Mouse (Mus musculus) liver, embryonic 12.5 days (tissue): ENCODE data around the gene Runx1. TPM values are rescaled to one million over a fixed set of nuclear protein-coding genes. Genes with fewer than 3 reads are reported as not detected.
A peak's percentile ranks its signal among the peaks of the same experiment; 100 is the strongest.

Experiments used
- ATAC-seq: fragments of 200-750 bp; cut with Nextera tagmentation; 2 replicates; pipeline ENCODE4 v1.8.0; 2017; ENCODE audit warnings: moderate number of reproducible peaks, mild to moderate bottlenecking, moderate library complexity
- H3K27ac ChIP-seq: fragments of 300-500 bp; sonication (generic); 2 replicates; pipeline ENCODE4 v1.5.1; 2016; ENCODE audit warnings: mild to moderate bottlenecking
- H3K27me3 ChIP-seq: fragments of 300-500 bp; sonication (generic); replicated peaks from 2 replicates; pipeline ENCODE4 v1.6.1; 2016; ENCODE audit warnings: mild to moderate bottlenecking, moderate library complexity
- H3K36me3 ChIP-seq: fragments of 300-500 bp; sonication (generic); 2 replicates; pipeline ENCODE4 v1.6.1; 2016; ENCODE audit warnings: mild to moderate bottlenecking, moderate library complexity
- H3K4me1 ChIP-seq: fragments of 300-500 bp; sonication (generic); 2 replicates; pipeline ENCODE4 v1.6.1; 2016
- H3K4me2 ChIP-seq: fragments of 300-500 bp; sonication (generic); 2 replicates; pipeline ENCODE4 v1.6.1; 2016; ENCODE audit warnings: mild to moderate bottlenecking, moderate library complexity
- H3K4me3 ChIP-seq: fragments of 300-500 bp; sonication (generic); 2 replicates; pipeline ENCODE4 v1.5.1; 2016; ENCODE audit warnings: mild to moderate bottlenecking, moderate library complexity
- H3K9ac ChIP-seq: fragments of 300-500 bp; sonication (generic); 2 replicates; pipeline ENCODE4 v1.6.1; 2016; ENCODE audit warnings: mild to moderate bottlenecking, moderate library complexity
- H3K9me3 ChIP-seq: fragments of 300-500 bp; sonication (generic); replicated peaks from 2 replicates; pipeline ENCODE4 v1.6.1; 2016; ENCODE audit warnings: mild to moderate bottlenecking, moderate library complexity
- WGBS: fragments of 180-500 bp; shearing (Covaris S2); methylation state at CpG from one replicate; pipeline ENCODE4 v1.1.7; 2016; ENCODE audit not compliant: insufficient replicate concordance; 5-methylcytosine and 5-hydroxymethylcytosine counted together
- polyA plus RNA-seq: library from polyadenylated mRNA; unstranded; fragments of >200 nt; fragmentation: Nextera tagmentation; extraction: Ambion mirVana; gene quantifications from 2 replicates; pipeline ENCODE4 v1.2.1, GENCODE M21; 2016

The Runx1 gene
- polyA plus RNA-seq, 1 experiment from 2014 or later, result 11.7 TPM

- H3K9me3 ChIP-seq, result no peaks in the 10 kb centered on the region
- peaks cover 21% of the 10 kb centered on the region for H3K4me1 ChIP-seq
- ATAC-seq, result no peak
- H3K4me3 ChIP-seq, result no peak overlapping the region
- H3K9ac ChIP-seq, result no peak overlapping the region
- no peak overlapping the region for H3K27ac ChIP-seq
- peaks cover 68% of the 10 kb centered on the region for H3K36me3 ChIP-seq
- 43% methylated on average over 7 of the region's 7 CpGs for WGBS
- H3K4me2 ChIP-seq, result no peak overlapping the region
- no peaks in the 10 kb centered on the region for H3K27me3 ChIP-seq
Measured at GRCm38 (mm10) chr16:92661757-92662156, 164.2 kb downstream of the Runx1 start.

DNA sequence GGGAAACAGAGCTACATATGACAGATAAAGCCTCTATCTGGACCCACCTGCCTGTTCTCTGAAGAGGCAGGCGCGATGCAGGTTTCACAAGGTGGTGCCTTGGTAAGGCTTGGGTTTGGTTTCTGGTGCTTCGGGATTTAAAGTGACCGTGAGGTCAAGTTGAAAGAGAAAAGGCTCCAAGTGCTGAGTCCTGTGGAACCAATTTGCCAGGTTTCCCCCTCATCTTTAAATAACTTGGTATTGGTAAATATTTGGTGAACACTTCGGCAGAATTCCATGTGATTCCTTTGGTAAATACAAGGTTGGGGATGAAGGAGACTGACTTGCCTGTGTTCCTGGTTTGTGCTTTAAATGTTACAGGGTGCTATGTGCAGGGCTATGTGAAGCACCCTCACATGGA, 169.2 kb downstream of the Runx1 start:
- no peak overlapping the region for H3K4me3 ChIP-seq
- H3K4me1 ChIP-seq, result peaks cover 17% of the 10 kb centered on the region
- H3K4me2 ChIP-seq, result no peak overlapping the region
- H3K9me3 ChIP-seq, result no peaks in the 10 kb centered on the region
- 82% methylated on average over 5 of the region's 5 CpGs for WGBS
- no peak for ATAC-seq
- H3K36me3 ChIP-seq, result peaks cover 53% of the 10 kb centered on the region
- H3K27me3 ChIP-seq, result no peaks in the 10 kb centered on the region
- H3K9ac ChIP-seq, result no peak overlapping the region
- no peak overlapping the region for H3K27ac ChIP-seq

DNA sequence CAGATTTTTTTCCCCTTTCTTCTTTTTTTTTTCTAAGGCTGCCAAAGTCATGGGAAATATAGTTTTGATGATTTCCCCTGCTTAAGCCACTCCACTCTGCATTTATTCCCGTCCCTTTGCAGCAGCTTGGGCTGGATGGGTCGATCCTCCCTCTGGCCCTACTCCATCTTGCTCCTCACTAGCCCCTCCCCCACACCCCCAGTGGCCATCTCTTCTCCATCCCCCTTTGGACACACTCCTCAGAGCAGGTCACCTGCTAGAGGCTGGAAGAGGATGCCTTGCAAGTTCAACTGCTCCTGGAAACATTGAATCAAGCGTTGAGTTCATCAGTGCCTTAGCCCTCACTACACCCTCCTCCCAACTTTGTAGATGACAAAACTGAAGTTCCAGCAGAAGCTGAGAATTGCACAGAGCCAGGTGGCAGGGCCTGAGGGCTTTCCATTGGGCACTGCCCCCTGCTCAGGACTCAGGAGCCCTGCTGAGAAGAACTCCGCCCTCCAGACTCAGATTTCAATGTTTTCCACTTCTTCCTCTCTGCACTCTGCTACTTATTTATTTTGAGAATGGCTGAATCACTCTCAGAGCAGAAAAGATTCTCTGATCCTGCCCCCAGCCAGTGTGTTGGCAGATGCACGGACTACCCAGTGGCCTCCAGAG, 171.5 kb downstream of the Runx1 start:
- H3K4me3 ChIP-seq, result no peak overlapping the region
- 0 out of 2 replicates have a peak, but pooled peaks cover 14% of the 10 kb centered on the region for H3K4me1 ChIP-seq
- H3K9me3 ChIP-seq, result no peaks in the 10 kb centered on the region
- ATAC-seq, result no peak
- peaks cover 52% of the 10 kb centered on the region for H3K36me3 ChIP-seq
- H3K27ac ChIP-seq, result no peak overlapping the region
- no peak overlapping the region for H3K4me2 ChIP-seq
- WGBS, result 66% methylated on average over 5 of the region's 5 CpGs
- H3K27me3 ChIP-seq, result no peaks in the 10 kb centered on the region
- no peak overlapping the region for H3K9ac ChIP-seq

DNA sequence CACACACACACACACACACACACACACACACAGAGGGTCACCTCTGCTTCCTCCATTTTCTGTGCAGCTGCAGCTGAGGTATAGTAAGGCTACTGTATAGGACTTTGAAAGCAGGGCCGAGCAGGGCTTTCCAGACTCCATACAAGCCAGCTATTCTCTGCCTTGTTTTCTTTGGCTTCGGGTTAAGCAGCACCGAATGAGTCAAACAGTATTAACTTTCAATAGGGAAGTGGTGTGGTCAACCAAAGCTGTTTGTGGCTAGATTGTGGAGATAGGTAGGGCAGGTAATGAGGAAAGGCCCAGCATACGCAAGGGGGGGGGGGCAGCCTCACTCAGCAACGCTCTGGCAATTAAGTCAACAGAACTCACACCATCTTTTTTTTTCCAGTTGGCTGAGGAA, 172.1 kb downstream of the Runx1 start:
- Histone ChIP-seq H3K36me3 (peaks cover 54% of the 10 kb centered on the region), H3K27me3 (no peaks in the 10 kb centered on the region), H3K4me3 (no peak overlapping the region), H3K4me2 (no peak overlapping the region), H3K9me3 (no peaks in the 10 kb centered on the region), H3K27ac (no peak overlapping the region), H3K4me1 (0 out of 2 replicates have a peak, but pooled peaks cover 14% of the 10 kb centered on the region), H3K9ac (no peak overlapping the region)
- 58% methylated on average over 5 of the region's 5 CpGs for whole genome bisulfite sequencing
- no peak for ATAC-seq

DNA sequence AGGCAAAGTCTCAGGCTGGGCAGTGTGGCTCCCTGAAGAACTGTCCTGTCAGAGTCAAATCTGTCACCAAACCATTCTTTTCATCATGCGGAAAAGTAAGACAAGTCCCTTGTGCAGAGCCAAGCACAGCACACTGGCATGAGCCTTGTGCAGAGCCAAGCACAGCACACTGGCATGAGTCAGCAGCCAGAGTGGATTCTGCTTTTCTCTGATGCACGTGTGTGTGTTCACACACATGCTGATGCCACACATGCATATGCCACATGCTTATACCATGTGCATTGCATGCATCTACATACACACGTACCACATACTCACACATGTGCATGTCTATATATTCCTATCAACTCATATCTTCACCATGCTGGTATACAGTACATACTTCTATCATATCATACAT, 174.7 kb downstream of the Runx1 start:
- 86% methylated on average over 3 of the region's 3 CpGs for WGBS
- Histone ChIP-seq H3K27ac (no peak overlapping the region), H3K9me3 (no peaks in the 10 kb centered on the region), H3K4me3 (no peak overlapping the region), H3K9ac (no peak overlapping the region), H3K36me3 (peaks cover 59% of the 10 kb centered on the region), H3K4me1 (0 out of 2 replicates have a peak, but pooled peaks cover 14% of the 10 kb centered on the region), H3K27me3 (no peaks in the 10 kb centered on the region), H3K4me2 (no peak overlapping the region)
- no peak for ATAC-seq

DNA sequence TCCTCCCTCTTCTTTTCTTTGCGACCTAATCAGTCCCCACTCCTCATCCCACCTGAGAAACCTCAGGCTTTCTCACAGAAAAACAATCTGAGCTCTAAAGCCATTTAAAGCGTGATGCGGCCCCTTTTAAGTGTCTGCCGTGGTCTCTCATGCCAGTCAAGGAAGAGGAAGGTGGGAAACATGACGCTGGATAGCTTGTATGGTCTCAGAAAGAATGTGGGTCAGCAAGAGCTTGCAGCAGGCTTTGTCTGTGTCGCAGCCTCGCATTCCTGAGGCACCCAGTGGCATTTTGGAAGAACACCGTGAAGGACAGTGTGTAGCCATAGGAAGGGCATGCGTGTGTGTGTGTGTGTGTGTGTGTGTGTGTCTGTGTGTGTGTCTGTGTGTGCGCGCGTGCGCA, 179.8 kb downstream of the Runx1 start:
- Histone ChIP-seq H3K9me3 (no peaks in the 10 kb centered on the region), H3K4me1 (peaks cover 6% of the 10 kb centered on the region), H3K27ac (no peak overlapping the region), H3K27me3 (no peaks in the 10 kb centered on the region), H3K9ac (no peak overlapping the region), H3K4me2 (no peak overlapping the region), H3K4me3 (no peak overlapping the region), H3K36me3 (peaks cover 82% of the 10 kb centered on the region)
- WGBS, result 78% methylated on average over 13 of the region's 13 CpGs
- no peak for ATAC-seq

DNA sequence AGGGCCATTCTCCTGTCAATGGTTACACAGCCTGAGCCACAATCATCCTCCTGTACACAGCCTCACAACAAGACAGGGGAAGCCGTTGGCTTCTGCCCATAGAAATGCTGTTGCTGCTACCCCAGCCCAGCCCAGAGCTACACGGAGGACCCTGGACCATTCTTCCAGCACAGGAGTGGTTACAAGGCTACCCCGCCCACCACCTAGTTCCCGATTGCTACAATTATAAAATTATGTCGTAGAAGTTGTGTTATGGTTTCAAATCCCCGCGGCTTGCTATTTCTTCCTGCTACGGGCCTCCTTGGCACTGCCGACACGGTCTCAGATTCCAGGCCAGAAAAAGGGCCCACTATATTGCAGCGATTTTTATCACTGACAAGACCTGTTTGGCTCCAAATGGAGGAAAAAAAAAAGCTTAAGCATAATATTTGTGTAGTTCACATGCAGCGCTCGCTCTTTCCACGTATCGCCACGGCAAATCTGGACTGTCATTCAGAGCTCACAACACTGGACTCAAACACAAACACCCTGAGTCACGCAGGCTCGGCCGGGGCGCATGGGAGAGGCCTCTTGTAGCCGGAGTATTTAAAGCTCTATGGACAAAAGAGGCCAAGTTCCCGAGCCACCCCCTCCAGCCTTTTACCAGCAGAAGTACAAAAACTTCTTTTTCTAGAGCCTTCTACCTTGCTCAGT, 180.4 kb downstream of the Runx1 start:
- 84% methylated on average over 22 of the region's 22 CpGs for WGBS

GRCm38 (mm10) chr16:92644718-92645422, 181.1 kb downstream of the Runx1 start:
- WGBS, result 55% methylated on average over 15 of the region's 15 CpGs
- no peak overlapping the region for H3K4me2 ChIP-seq
- H3K9ac ChIP-seq, result no peak overlapping the region
- peaks cover 6% of the 10 kb centered on the region for H3K4me1 ChIP-seq
- H3K27ac ChIP-seq, result no peak overlapping the region
- H3K27me3 ChIP-seq, result no peaks in the 10 kb centered on the region
- H3K9me3 ChIP-seq, result no peaks in the 10 kb centered on the region
- ATAC-seq, result no peak
- H3K36me3 ChIP-seq, result peaks cover 85% of the 10 kb centered on the region
- H3K4me3 ChIP-seq, result no peak overlapping the region

More for the DNA sequence above, 180.4 kb downstream of the Runx1 start:
- Histone ChIP-seq H3K36me3 (peaks cover 83% of the 10 kb centered on the region), H3K4me3 (no peak overlapping the region), H3K27ac (no peak overlapping the region), H3K4me2 (no peak overlapping the region), H3K27me3 (no peaks in the 10 kb centered on the region), H3K9ac (no peak overlapping the region), H3K9me3 (no peaks in the 10 kb centered on the region), H3K4me1 (peaks cover 6% of the 10 kb centered on the region)
- no peak for ATAC-seq

DNA sequence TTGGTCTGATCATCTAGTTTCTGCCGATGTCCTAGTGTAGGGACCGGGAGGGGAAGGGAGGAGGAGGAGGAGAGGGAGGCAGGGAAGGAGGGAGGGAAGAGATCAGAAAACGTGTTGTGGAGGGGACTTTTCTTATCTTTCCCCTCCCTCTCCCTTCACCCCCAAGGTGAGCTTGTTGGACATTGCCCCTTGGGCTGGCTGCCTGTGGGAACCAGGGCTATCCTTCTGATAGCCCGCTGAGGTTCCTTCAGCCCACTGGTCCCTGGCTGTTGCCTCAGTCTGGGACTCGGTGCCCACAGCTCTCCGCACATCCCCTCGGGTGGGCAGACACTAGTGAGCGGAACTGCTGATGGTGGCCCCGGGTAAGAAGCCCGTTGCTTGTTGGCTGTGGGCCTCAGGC, 181.6 kb downstream of the Runx1 start:
- H3K36me3 ChIP-seq, result peaks cover 88% of the 10 kb centered on the region
- no peaks in the 10 kb centered on the region for H3K9me3 ChIP-seq
- WGBS, result 74% methylated on average over 10 of the region's 10 CpGs
- H3K4me3 ChIP-seq, result no peak overlapping the region
- ATAC-seq, result no peak
- H3K9ac ChIP-seq, result no peak overlapping the region
- H3K4me2 ChIP-seq, result no peak overlapping the region
- H3K27ac ChIP-seq, result no peak overlapping the region
- peaks cover 10% of the 10 kb centered on the region for H3K4me1 ChIP-seq
- no peaks in the 10 kb centered on the region for H3K27me3 ChIP-seq

- WGBS, result 83% methylated on average over 8 of the region's 8 CpGs
- Histone ChIP-seq H3K4me1 (peaks cover 15% of the 10 kb centered on the region), H3K36me3 (peaks cover 77% of the 10 kb centered on the region), H3K4me2 (no peak overlapping the region), H3K27ac (no peak overlapping the region), H3K4me3 (no peak overlapping the region), H3K27me3 (no peaks in the 10 kb centered on the region), H3K9ac (no peak overlapping the region), H3K9me3 (no peaks in the 10 kb centered on the region)
- ATAC-seq, result no peak
Measured at GRCm38 (mm10) chr16:92642283-92642682, 183.7 kb downstream of the Runx1 start.

GRCm38 (mm10) chr16:92641053-92641452, 184.9 kb downstream of the Runx1 start:
- H3K9ac ChIP-seq, result no peak overlapping the region
- no peak overlapping the region for H3K4me2 ChIP-seq
- no peak overlapping the region for H3K4me3 ChIP-seq
- H3K4me1 ChIP-seq, result peaks cover 15% of the 10 kb centered on the region
- no peaks in the 10 kb centered on the region for H3K9me3 ChIP-seq
- H3K36me3 ChIP-seq, result peaks cover 75% of the 10 kb centered on the region
- 65% methylated on average over 6 of the region's 6 CpGs for WGBS
- no peak overlapping the region for H3K27ac ChIP-seq
- no peak for ATAC-seq
- no peaks in the 10 kb centered on the region for H3K27me3 ChIP-seq

GRCm38 (mm10) chr16:92639093-92639492, 186.9 kb downstream of the Runx1 start:
- WGBS, result 73% methylated on average over 8 of the region's 8 CpGs
- Histone ChIP-seq H3K27me3 (no peaks in the 10 kb centered on the region), H3K4me3 (no peak overlapping the region), H3K4me2 (no peak overlapping the region), H3K27ac (no peak overlapping the region), H3K9me3 (no peaks in the 10 kb centered on the region), H3K36me3 (peaks cover 71% of the 10 kb centered on the region), H3K4me1 (0 out of 2 replicates have a peak, but pooled peaks cover 9% of the 10 kb centered on the region), H3K9ac (no peak overlapping the region)
- peak; percentile 65; the same call in 1 of the 2 replicates for ATAC-seq
